Mouse (Mus musculus): ENCODE data around the gene Tmem239. TPM values are rescaled to one million over a fixed set of nuclear protein-coding genes. Genes with fewer than 3 reads are reported as not detected.
A peak's percentile ranks its signal among the peaks of the same experiment; 100 is the strongest.

Tmem239 gene
- total RNA-seq, 2 experiments from 2014 or later, result not detected

GRCm38 (mm10) chr2:130411558-130412495 is 5.5 kb downstream of the Tmem239 start:
- intact Hi-C loops (cut with DNase I), result loop anchor here (1.0 kb wide), 1 partner anchor 121 kb away; no protein-coding TSS in a partner anchor
- peak; percentile 87 to 93 for DNase-seq

- DNase-seq, result no peak
- intact Hi-C loops (cut with DNase I), result no loop called here
Measured at GRCm38 (mm10) chr2:130412775-130413174, 6.5 kb downstream of the Tmem239 start.

- intact Hi-C loops (cut with DNase I), result no loop called here
Measured at GRCm38 (mm10) chr2:130414094-130414856, 8.0 kb downstream of the Tmem239 start.

GRCm38 (mm10) chr2:130421781-130422620 is 15.7 kb downstream of the Tmem239 start:
- intact Hi-C loops (cut with DNase I), result no loop called here

More at GRCm38 (mm10) chr2:130414094-130414856, 8.0 kb downstream of the Tmem239 start:
- no peak for DNase-seq

GRCm38 (mm10) chr2:130423397-130424125 is 17.3 kb downstream of the Tmem239 start:
- intact Hi-C loops (cut with DNase I), result no loop called here
- DNase-seq, result peak; percentile 82 to 85

More at GRCm38 (mm10) chr2:130421781-130422620, 15.7 kb downstream of the Tmem239 start:
- no peak for DNase-seq

- intact Hi-C loops (cut with DNase I), result no loop called here
- DNase-seq, result peak; percentile 96 to 97
Measured at GRCm38 (mm10) chr2:130424126-130424853, 18.0 kb downstream of the Tmem239 start, which contains the start of the genes Vps16 and Pced1a. Vps16 (plus strand) TSS chr2:130424339. Pced1a (minus strand) TSS chr2:130424701.

- peak; percentile 21 to 33 for DNase-seq
- intact Hi-C loops (cut with DNase I), result no loop called here
Measured at GRCm38 (mm10) chr2:130425112-130425511, 18.8 kb downstream of the Tmem239 start.

GRCm38 (mm10) chr2:130429851-130430250 is 23.6 kb downstream of the Tmem239 start:
- DNase-seq, result no peak
- intact Hi-C loops (cut with DNase I), result loop anchor here (5.0 kb wide), 1 partner anchor 97 kb away; no protein-coding TSS in a partner anchor

GRCm38 (mm10) chr2:130430484-130430883 is 24.2 kb downstream of the Tmem239 start:
- no peak for DNase-seq
- intact Hi-C loops (cut with DNase I), result loop anchor here (5.0 kb wide), 1 partner anchor 97 kb away; no protein-coding TSS in a partner anchor

GRCm38 (mm10) chr2:130432157-130432556 is 25.9 kb downstream of the Tmem239 start:
- no peak for DNase-seq
- intact Hi-C loops (cut with DNase I), result loop anchor here (5.0 kb wide), 1 partner anchor 95 kb away; no protein-coding TSS in a partner anchor

- intact Hi-C loops (cut with DNase I), result loop anchor here (5.0 kb wide), 1 partner anchor 94 kb away; no protein-coding TSS in a partner anchor
- DNase-seq, result peak; percentile 58 to 72
Measured at GRCm38 (mm10) chr2:130433152-130433551, 26.9 kb downstream of the Tmem239 start.

GRCm38 (mm10) chr2:130436769-130437168 is 30.5 kb downstream of the Tmem239 start:
- no peak for DNase-seq
- intact Hi-C loops (cut with DNase I), result no loop called here

- peak in 1 of 2 experiments; percentile 29 for DNase-seq
- intact Hi-C loops (cut with DNase I), result no loop called here
Measured at GRCm38 (mm10) chr2:130438861-130439260, 32.6 kb downstream of the Tmem239 start.

- no peak for DNase-seq
- intact Hi-C loops (cut with DNase I), result no loop called here
Measured at GRCm38 (mm10) chr2:130439840-130440480, 33.7 kb downstream of the Tmem239 start.

GRCm38 (mm10) chr2:130442162-130442561 is 35.9 kb downstream of the Tmem239 start:
- no peak for DNase-seq
- intact Hi-C loops (cut with DNase I), result no loop called here

- intact Hi-C loops (cut with DNase I), result no loop called here
Measured at GRCm38 (mm10) chr2:130448449-130448848, 42.2 kb downstream of the Tmem239 start.

GRCm38 (mm10) chr2:130449021-130449793 is 42.9 kb downstream of the Tmem239 start:
- peak; percentile 22 to 33 for DNase-seq
- intact Hi-C loops (cut with DNase I), result no loop called here

More at GRCm38 (mm10) chr2:130448449-130448848, 42.2 kb downstream of the Tmem239 start:
- DNase-seq, result no peak
